In the genomic region with DNA sequence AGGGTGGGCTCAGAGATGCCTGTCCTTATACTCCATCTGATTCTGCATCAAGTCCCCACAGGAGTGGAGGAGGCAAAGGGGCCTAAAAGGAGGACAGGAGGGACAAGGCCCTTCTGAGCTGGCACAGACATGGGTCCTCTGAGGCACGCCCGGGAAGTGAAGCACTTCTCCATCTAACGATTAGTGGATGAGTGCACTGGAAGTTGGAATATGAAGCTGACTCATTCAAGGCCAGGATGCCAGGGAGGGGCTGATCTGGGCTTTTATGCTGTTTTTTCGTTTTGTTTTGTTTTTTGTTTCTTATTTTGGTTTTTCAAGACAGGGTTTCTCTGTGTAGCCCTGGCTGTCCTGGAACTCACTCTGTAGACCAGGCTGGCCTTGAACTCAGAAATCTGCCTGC, we compare ENCODE assay signal across 37 mouse cellular contexts. TPM values are rescaled to one million over a fixed set of nuclear protein-coding genes. Genes with fewer than 3 reads are reported as not detected.
"Had no signal": no experiment of that assay in that cellular context is flagged by ENCODE, and none has a peak within 500 bp of the region (broad histone marks: within the 10 kb centered on the region; RNA-seq: fewer than 3 reads in every experiment).

No protein-coding gene starts in this region.

- DNase-seq: gastrocnemius, postnatal 14 days; gastrocnemius, postnatal 36 days; heart, adult 11 months; heart, adult 2 months; heart, postnatal 14 days; heart, postnatal 36 days; kidney, adult 11 months; kidney, adult 2 months; kidney, adult 9 months; kidney, postnatal 14 days; kidney, postnatal 36 days; layer of hippocampus, adult 9-11 months; layer of hippocampus, postnatal 36 days; left cerebral cortex, postnatal 4 days; liver, embryonic 13.5 days had no signal

RNA-seq across cellular contexts. Expression of gene Cyp2ab1, which starts 9.9 kb away (rescaled TPM):
- total RNA-seq: layer of hippocampus, adult 18-20 months; layer of hippocampus, adult 8-10 months; layer of hippocampus, postnatal 14 days; layer of hippocampus, postnatal 36 days; left cerebral cortex, adult 18-20 months; left cerebral cortex, adult 8-10 months; left cerebral cortex, postnatal 10 days; left cerebral cortex, postnatal 25 days; left cerebral cortex, postnatal 4 days had no signal
- polyA plus RNA-seq: heart, embryonic 11.5 days; heart, embryonic 13.5 days; heart, embryonic 15.5 days; heart, postnatal 0 days; hindbrain, embryonic 11.5 days; hindbrain, embryonic 13.5 days; hindbrain, embryonic 15.5 days; hindbrain, postnatal 0 days; intestine, embryonic 14.5 days; intestine, embryonic 16.5 days; kidney, embryonic 15.5 days; kidney, postnatal 0 days; limb, embryonic 11.5 days; limb, embryonic 13.5 days; liver, embryonic 11.5 days; liver, embryonic 13.5 days had no signal
